In the genomic region with DNA sequence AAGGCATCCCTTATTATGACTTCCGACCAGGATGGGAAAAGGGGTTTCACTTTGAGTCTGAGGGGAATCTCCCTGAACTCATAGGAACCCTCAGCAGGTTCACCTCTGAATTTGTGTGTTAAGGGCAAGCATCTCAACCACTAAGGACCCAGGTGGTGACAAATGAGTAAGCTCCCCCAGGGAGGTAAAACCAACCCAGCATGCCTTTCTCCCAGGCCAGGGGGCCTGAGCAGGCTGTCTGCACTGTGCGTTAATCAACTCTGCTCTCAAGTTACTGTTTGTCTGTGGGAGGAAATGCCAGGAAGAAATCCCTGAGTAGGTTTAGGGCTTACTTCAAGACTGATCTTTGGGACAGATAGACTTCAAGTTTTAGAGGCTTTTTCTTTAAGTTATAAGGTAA, we compare ENCODE assay signal across 20 mouse cellular contexts.
DNase-seq lines count a peak whose midpoint lies in the region; ATAC-seq and TF ChIP-seq lines count a peak whose summit lies in the region.
"Had no signal": no experiment of that assay in that cellular context is flagged by ENCODE, and none has a peak within 500 bp of the region (broad histone marks: within the 10 kb centered on the region; RNA-seq: fewer than 3 reads in every experiment).

No protein-coding gene starts in this region.

- no peaks in the 10 kb centered on the region for H3K36me3 ChIP-seq in lung, embryonic 14.5 days (ENCODE audit: insufficient read depth)
- no peaks in the 10 kb centered on the region for H3K36me3 ChIP-seq in embryonic facial prominence, embryonic 11.5 days (replicated peaks; ENCODE audit: control insufficient read depth, insufficient read depth, low read depth, low read length)
- H3K36me3 ChIP-seq in limb, embryonic 11.5 days (ENCODE audit: control insufficient read depth, insufficient read depth, low read length) = no peaks in the 10 kb centered on the region
- no peaks in the 10 kb centered on the region for H3K36me3 ChIP-seq in heart, adult 2 months (ENCODE audit: control insufficient read depth, insufficient read depth, low read length)
- H3K36me3 ChIP-seq: heart, embryonic 12.5 days; stomach, embryonic 15.5 days had no signal

- H3K27me3 ChIP-seq in lung, embryonic 14.5 days (ENCODE audit: insufficient read depth, low read length) = no peaks in the 10 kb centered on the region
- H3K27me3 ChIP-seq in embryonic facial prominence, embryonic 11.5 days (ENCODE audit: control insufficient read depth, insufficient read depth, low read length) = no peaks in the 10 kb centered on the region
- no peaks in the 10 kb centered on the region for H3K27me3 ChIP-seq in limb, embryonic 11.5 days (ENCODE audit: control insufficient read depth, insufficient read depth, low read length)
- no peaks in the 10 kb centered on the region for H3K27me3 ChIP-seq in heart, adult 2 months (ENCODE audit: control insufficient read depth, insufficient read depth, low read length)
- H3K27me3 ChIP-seq: forebrain, embryonic 13.5 days; heart, embryonic 12.5 days; stomach, embryonic 15.5 days had no signal

- no peaks in the 10 kb centered on the region for H3K79me2 ChIP-seq in heart, adult 2 months (replicated peaks; ENCODE audit: control insufficient read depth, insufficient read depth, low read length)

- DNase-seq in lung, embryonic 14.5 days = no peak
- DNase-seq in lung, postnatal 36 days = no peak
- DNase-seq in embryo, embryonic 10 days (ENCODE audit: low spot score) = peak; percentile 44
- DNase-seq in embryonic facial prominence, embryonic 11.5 days (ENCODE audit: low spot score) = peak; percentile 54
- peak; percentile 41 for DNase-seq in limb, embryonic 11.5 days (ENCODE audit: low spot score)
- no peak for DNase-seq in heart, adult 2 months
- DNase-seq in left cerebral cortex, adult 11 months (ENCODE audit: low spot score) = no peak
- DNase-seq in left cerebral cortex, adult 9 months (ENCODE audit: low spot score in 2 of 2) = no peak
- DNase-seq: adrenal gland, adult 2 months; cerebellum, postnatal 10 days; heart, postnatal 4 days; kidney, postnatal 25 days; midbrain, embryonic 14.5 days; right cerebral cortex, adult 18-20 months; thymus, adult 2 months had no signal

- no peak overlapping the region for H3K27ac ChIP-seq in lung, embryonic 14.5 days (ENCODE audit: low read depth)
- H3K27ac ChIP-seq in embryonic facial prominence, embryonic 11.5 days (replicated peaks; ENCODE audit: low read depth, low read length) = no peak overlapping the region
- H3K27ac ChIP-seq in limb, embryonic 11.5 days (replicated peaks; ENCODE audit: low read depth, low read length) = no peak overlapping the region
- no peak overlapping the region for H3K27ac ChIP-seq in heart, adult 2 months
- H3K27ac ChIP-seq: forebrain, embryonic 13.5 days; stomach, embryonic 15.5 days had no signal

- TF ChIP-seq EP300 in heart, adult 2 months (IDR thresholded peaks at IDR 0.05; ENCODE audit: insufficient read depth, low read depth, low read length) = no peak

- H3K4me1 ChIP-seq in lung, embryonic 14.5 days (ENCODE audit: insufficient read depth) = 0 out of 2 replicates have a peak, but pooled peaks cover 8% of the 10 kb centered on the region
- no peaks in the 10 kb centered on the region for H3K4me1 ChIP-seq in embryonic facial prominence, embryonic 11.5 days (ENCODE audit: control insufficient read depth, insufficient read depth, low read length)
- peaks cover 5% of the 10 kb centered on the region; the same call in 1 of the 2 replicates for H3K4me1 ChIP-seq in limb, embryonic 11.5 days (ENCODE audit: control insufficient read depth, insufficient read depth, low read length)
- H3K4me1 ChIP-seq in heart, adult 2 months (ENCODE audit: control insufficient read depth, insufficient read depth, low read length) = no peaks in the 10 kb centered on the region
- H3K4me1 ChIP-seq: forebrain, embryonic 13.5 days; stomach, embryonic 15.5 days had no signal

- intact Hi-C loops in heart, adult 2 months (cut with DNase I) = no loop called here

- no peak for TF ChIP-seq POLR2A in heart, adult 2 months (IDR thresholded peaks at IDR 0.05; ENCODE audit: insufficient read depth, low read depth, low read length)

- no peak overlapping the region for H3K4me3 ChIP-seq in lung, embryonic 14.5 days (ENCODE audit: low read depth, low read length)
- H3K4me3 ChIP-seq in embryonic facial prominence, embryonic 11.5 days (ENCODE audit: low read depth, low read length) = no peak overlapping the region
- H3K4me3 ChIP-seq in limb, embryonic 11.5 days (ENCODE audit: low read depth, low read length) = no peak overlapping the region
- H3K4me3 ChIP-seq in heart, adult 2 months = no peak overlapping the region
- H3K4me3 ChIP-seq: forebrain, embryonic 13.5 days; heart, embryonic 12.5 days; stomach, embryonic 15.5 days had no signal

- H3K4me2 ChIP-seq in lung, embryonic 14.5 days = 0 out of 2 replicates have a peak overlapping the region, but pooled peaks have one; percentile 10
- H3K4me2 ChIP-seq in embryonic facial prominence, embryonic 11.5 days (ENCODE audit: low read depth, low read length) = no peak overlapping the region
- H3K4me2 ChIP-seq in limb, embryonic 11.5 days (ENCODE audit: low read depth, severe bottlenecking) = no peak overlapping the region
- H3K4me2 ChIP-seq: forebrain, embryonic 13.5 days; heart, embryonic 12.5 days; stomach, embryonic 15.5 days had no signal

- no peak for TF ChIP-seq CTCF in lung, embryonic 14.5 days (IDR thresholded peaks at IDR 0.05; ENCODE audit: low read depth)
- TF ChIP-seq CTCF in heart, adult 2 months (IDR thresholded peaks at IDR 0.05) = no peak

- H3K9me3 ChIP-seq in lung, embryonic 14.5 days (ENCODE audit: low read depth, low read length) = no peaks in the 10 kb centered on the region
- H3K9me3 ChIP-seq in embryonic facial prominence, embryonic 11.5 days (replicated peaks; ENCODE audit: control insufficient read depth, low read length) = no peaks in the 10 kb centered on the region
- H3K9me3 ChIP-seq in limb, embryonic 11.5 days (ENCODE audit: control insufficient read depth, low read length) = no peaks in the 10 kb centered on the region
- H3K9me3 ChIP-seq: forebrain, embryonic 13.5 days; heart, embryonic 12.5 days; stomach, embryonic 15.5 days had no signal

- 0 out of 2 replicates have a peak, but pooled peaks have one; percentile 41 for ATAC-seq in lung, embryonic 14.5 days (ENCODE audit: insufficient read depth)
- no peak; the same call in 1 of the 2 replicates for ATAC-seq in embryonic facial prominence, embryonic 11.5 days (replicated peaks; ENCODE audit: insufficient number of reproducible peaks, low FRiP score, low TSS enrichment, low read depth)
- no peak for ATAC-seq in limb, embryonic 11.5 days (ENCODE audit: insufficient number of reproducible peaks, low FRiP score, low TSS enrichment, low read depth)
- ATAC-seq: CD4-positive, CD25-positive, alpha-beta regulatory T cell, adult 4 months; forebrain, embryonic 13.5 days; inflammation-experienced regulatory T-cells, adult 6 months had no signal

- H3K9ac ChIP-seq in lung, embryonic 14.5 days = no peak overlapping the region
- no peak overlapping the region for H3K9ac ChIP-seq in embryonic facial prominence, embryonic 11.5 days (replicated peaks; ENCODE audit: low read length)
- no peak overlapping the region for H3K9ac ChIP-seq in limb, embryonic 11.5 days (ENCODE audit: low read length)
- no peak overlapping the region for H3K9ac ChIP-seq in heart, adult 2 months (ENCODE audit: low read depth, low read length)
- H3K9ac ChIP-seq: forebrain, embryonic 13.5 days; heart, embryonic 12.5 days; stomach, embryonic 15.5 days had no signal

- 35% methylated on average over 2 of the region's 2 CpGs for WGBS in lung, embryonic 14.5 days
- 22% methylated on average over 2 of the region's 2 CpGs for WGBS in embryonic facial prominence, embryonic 11.5 days
- 37% methylated on average over 2 of the region's 2 CpGs for WGBS in limb, embryonic 11.5 days
- WGBS in heart, adult 2 months = 52% methylated on average over 2 of the region's 2 CpGs

Comparison
In these comparisons a context has a peak if more than half of its experiments do, and no peak if none do; other contexts are left out.
1. DNase-seq: peak in embryo, embryonic 10 days (single experiment), embryonic facial prominence, embryonic 11.5 days (single experiment) and limb, embryonic 11.5 days (single experiment); none in lung, embryonic 14.5 days (single experiment), lung, postnatal 36 days (single experiment), heart, adult 2 months (0 of 2), left cerebral cortex, adult 11 months (single experiment) and left cerebral cortex, adult 9 months (0 of 2).